Mouse (Mus musculus): ENCODE measurements around the gene Ppt2. TPM values are rescaled to one million over a fixed set of nuclear protein-coding genes. Genes with fewer than 3 reads are reported as not detected.

The Ppt2 gene
- total RNA-seq, 1 experiment from 2014 or later, result 18.7 TPM

DNA sequence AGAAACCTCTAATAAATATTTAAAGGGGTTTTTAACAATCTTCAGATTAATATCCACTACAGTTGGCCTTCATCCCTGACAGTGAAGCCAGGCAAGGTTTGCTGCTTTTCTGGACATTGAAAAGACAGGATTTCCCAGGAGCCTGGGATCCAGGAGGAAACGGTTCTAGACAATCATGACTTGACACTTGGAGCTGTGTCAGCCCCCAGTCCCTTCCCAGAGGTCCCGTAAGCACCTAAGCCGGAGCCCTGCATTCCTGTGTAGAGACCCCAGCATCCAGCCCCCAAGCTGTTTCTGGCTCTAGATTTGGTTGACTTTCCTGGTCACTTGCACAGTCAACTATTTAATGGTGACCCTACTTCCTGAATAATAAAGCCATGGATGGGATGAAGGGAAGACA, 30.3 kb upstream of the Ppt2 start:
- no peak for ATAC-seq (ENCODE audit: extremely low read depth, insufficient number of reproducible peaks, low FRiP score, poor library complexity, severe bottlenecking)

DNA sequence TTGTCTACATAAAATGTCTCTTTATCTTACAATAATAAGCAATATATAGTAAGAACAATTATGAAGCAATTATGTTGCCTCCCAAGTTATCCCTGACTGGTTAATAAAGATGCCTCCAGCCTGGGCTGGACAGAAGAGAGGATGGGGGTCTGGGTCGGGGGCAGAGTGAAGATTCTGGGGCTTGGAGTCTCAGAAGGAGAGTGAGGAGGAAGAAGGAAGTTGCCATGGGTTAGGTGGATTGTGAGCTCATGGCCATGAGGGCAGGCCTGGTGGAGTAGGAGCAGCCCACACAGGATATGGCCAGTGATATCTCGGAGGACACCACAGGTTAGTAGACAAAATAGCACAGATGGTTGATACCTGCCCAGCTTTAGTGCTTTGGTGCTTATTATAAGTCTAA, 29.8 kb upstream of the Ppt2 start:
- ATAC-seq (ENCODE audit: extremely low read depth, insufficient number of reproducible peaks, low FRiP score, poor library complexity, severe bottlenecking), result no peak

DNA sequence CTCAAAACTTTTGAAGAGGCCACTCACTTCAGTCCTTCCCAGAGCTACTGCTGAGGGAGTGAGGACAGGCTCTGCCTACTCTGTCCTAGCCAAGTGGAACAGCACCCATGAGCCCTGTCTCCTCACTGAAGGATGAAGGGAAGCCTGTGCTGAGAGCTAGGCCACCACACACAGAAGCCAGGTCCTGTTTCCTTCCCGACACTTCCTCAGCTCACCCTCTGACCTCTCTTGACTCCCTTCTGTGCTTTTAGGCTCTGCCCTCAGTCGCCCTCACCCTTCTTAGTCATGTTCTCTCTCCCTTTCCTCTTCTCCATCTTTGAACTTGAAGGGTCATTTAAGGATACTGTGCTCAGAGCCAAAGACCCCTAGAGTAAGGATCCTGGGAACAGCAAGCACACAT, 29.0 kb upstream of the Ppt2 start:
- ATAC-seq (ENCODE audit: extremely low read depth, insufficient number of reproducible peaks, low FRiP score, poor library complexity, severe bottlenecking), result no peak

DNA sequence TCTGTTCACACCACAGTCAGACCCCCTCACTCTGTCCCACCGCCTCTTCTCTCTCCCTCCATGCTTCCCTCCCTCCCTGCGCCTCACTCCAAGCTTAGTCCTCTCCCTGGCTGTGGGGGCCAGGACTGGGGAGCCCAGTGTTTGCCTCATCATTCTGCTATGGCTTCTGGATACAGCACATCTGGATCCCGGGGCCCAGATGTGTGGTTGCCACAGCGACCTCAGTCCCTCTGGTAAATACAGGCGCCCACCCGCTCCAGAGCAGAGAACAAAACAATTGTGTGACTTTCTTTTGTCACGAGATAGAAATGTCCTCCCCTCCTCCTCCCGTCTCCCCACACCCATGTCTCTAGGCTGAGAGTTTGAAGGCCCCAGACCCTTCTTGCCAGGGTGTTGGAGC, 28.4 kb upstream of the Ppt2 start:
- no peak for ATAC-seq (ENCODE audit: extremely low read depth, insufficient number of reproducible peaks, low FRiP score, poor library complexity, severe bottlenecking)

DNA sequence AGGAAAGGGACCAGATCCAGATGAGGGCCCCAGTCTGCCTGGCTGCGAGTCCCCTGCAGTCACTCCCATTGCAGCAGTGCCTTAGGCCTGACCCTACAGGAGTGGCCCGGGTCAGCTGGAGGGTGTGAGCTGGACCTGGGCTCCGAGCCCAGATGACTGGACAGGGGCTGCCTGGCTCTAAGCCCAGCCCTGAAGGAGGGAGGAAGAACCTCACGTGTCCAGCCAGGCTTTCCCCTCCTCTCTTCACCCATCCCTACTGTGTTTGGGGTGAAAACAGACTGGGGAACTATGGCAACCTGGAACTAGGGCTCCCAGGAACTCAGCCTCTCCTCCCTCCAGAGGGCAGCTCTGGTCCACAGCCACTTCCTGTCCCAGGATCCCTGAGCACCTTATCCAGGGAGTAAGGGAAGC, 27.3 kb upstream of the Ppt2 start:
- ATAC-seq (ENCODE audit: extremely low read depth, insufficient number of reproducible peaks, low FRiP score, poor library complexity, severe bottlenecking), result no peak

DNA sequence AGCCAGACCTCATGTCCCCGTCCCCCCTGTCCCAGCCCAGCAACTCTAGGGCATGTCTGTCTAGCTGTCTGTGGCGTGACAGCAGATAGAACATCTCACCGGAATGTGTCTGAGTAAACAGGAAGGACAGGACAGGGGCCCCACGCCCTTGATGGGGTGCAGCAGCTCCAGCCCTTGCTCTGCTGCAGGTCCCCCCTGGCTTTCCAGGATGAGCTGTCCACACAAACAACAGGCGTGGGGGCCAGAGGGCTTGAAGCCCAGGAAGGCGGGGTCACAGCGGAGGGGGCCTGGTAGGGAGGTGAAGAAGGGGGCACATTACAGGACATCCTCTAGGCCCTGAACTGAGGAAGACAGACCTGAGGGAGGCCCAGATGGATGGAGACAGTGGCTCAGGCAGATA, 26.9 kb upstream of the Ppt2 start:
- ATAC-seq (ENCODE audit: extremely low read depth, insufficient number of reproducible peaks, low FRiP score, poor library complexity, severe bottlenecking), result no peak

DNA sequence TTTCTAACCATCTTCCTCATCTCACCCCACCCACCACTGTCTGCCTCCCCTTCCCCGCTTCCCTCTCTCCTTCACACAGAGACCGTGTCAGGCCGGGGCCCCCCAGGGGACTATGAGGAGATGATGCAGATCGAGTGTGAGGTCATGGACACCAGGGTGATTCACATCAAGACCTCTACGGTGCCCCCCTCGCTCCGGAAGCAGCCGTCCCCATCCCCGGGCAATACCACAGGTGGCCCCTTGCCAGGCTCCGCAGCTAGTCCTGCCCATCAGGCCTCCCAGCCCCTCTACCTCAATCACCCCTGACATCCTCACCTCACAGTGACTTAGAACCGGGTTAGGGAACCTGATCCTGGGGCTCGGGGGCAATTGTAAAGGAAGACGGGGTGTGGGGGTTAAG, 26.1 kb upstream of the Ppt2 start:
- no peak for ATAC-seq (ENCODE audit: extremely low read depth, insufficient number of reproducible peaks, low FRiP score, poor library complexity, severe bottlenecking)

DNA sequence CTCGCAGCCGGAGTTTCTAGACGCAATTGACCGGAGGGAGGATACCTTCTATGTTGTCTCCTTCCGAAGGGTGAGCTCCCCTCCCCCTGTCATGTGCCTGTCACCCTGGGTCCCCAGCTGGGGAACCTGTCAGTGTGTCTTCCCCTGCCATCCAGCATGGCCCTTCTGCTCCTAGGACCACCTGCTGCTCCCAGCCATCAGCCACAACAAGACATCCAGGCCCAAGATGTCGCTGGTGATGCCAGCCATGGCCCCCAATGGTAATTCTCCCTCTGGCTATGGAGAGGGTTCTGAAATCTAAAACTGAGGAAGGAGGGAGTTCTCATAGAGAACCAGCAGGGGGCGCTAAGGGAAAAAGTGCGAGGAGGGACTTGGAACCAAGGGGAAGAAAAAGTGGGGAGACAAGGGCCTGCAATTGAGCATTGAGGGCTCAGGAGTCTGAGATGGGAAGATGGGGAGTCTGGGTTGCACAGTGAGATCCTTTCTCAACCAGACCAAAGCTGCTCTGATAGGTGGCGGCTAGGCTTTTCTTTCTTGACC, 25.5 kb upstream of the Ppt2 start:
- ATAC-seq (ENCODE audit: extremely low read depth, insufficient number of reproducible peaks, low FRiP score, poor library complexity, severe bottlenecking), result no peak

DNA sequence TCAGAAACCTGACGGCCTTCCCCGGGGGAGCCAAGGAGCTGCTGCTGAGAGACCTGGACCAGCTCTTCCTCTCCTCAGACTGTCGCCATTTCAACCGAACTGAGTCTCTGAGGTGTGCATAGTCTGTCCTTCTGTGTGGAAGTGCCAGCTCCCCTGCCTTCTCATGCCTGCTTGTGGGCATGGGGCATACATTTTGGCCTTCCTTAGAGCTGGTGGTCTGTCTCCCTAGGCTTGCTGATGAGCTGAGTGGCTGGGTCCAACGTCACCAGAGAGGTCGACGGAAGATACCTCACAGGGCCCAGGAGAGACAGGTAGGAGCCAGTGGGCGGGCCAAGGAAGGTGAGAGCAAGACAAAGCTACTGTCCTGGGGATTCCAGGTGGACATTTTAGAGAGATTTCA, 24.7 kb upstream of the Ppt2 start:
- no peak for ATAC-seq (ENCODE audit: extremely low read depth, insufficient number of reproducible peaks, low FRiP score, poor library complexity, severe bottlenecking)

DNA sequence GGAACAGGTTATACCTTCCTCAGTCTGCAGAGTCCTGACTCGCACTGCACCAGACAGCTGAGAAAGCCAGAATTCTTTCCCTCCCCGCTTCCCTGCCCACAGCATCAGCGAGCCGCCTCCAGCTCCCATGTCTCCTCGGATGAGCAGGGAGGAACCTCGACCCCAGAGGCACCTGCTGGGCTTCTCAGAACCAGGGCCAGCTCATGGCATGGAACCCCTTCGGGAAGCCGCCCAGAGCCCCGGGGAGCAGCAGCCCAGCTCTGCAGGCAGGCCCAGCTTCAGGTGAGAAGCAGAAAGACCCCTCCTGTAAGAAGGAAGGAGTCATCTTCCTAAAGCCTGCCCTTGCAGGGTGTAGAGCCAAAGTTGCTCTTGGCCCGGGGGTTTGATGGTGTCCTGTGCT, 24.2 kb upstream of the Ppt2 start:
- no peak for ATAC-seq (ENCODE audit: extremely low read depth, insufficient number of reproducible peaks, low FRiP score, poor library complexity, severe bottlenecking)

DNA sequence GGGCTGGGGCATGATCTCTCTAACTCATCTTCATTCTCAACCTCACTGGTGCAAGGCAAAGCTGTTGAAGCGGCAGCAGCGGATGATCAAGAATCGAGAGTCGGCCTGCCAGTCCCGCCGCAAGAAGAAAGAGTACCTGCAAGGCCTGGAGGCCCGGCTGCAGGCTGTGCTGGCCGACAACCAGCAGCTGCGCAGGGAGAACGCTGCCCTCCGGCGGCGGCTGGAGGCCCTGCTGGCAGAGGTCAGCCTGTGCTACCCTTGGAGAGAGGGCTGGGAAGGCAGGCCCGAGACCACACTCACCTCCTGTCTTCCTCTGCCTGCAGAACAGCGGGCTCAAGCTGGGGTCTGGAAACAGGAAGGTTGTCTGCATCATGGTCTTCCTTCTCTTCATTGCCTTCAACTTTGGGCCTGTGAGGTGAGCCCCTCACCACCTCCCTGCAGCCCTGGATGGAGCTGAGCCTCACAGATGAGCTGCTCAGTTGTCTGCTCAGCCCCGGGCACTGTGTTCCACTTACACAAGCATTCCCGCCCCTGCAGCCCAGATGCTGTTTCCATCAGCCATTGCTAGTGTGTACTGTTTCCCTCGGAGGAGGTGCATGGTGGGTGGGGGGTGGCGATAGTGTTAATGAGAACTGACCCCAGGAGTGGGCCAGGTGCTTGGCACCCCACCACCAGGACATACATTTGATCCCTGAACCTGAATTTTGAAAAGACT, 23.4 kb upstream of the Ppt2 start:
- no peak for ATAC-seq (ENCODE audit: extremely low read depth, insufficient number of reproducible peaks, low FRiP score, poor library complexity, severe bottlenecking)

DNA sequence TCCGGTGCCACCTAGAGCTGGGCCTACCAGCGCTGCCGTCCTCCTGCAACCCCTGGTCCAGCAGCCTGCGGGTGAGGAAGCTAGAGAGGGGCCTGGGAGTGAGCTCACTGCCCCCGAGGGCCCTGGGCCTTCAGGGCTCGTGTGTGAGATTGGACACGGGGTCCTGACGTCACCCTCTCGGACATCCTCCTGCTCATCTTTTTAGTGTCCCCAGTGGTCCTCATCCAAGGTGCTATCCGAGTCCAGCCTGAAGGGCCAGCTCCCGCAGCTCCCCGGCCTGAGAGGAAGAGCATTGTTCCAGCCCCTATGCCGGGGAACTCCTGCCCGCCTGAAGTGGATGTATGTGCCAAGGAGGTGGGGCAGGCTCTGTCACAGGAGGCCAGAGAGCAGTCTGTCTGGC, 22.5 kb upstream of the Ppt2 start:
- no peak for ATAC-seq (ENCODE audit: extremely low read depth, insufficient number of reproducible peaks, low FRiP score, poor library complexity, severe bottlenecking)

DNA sequence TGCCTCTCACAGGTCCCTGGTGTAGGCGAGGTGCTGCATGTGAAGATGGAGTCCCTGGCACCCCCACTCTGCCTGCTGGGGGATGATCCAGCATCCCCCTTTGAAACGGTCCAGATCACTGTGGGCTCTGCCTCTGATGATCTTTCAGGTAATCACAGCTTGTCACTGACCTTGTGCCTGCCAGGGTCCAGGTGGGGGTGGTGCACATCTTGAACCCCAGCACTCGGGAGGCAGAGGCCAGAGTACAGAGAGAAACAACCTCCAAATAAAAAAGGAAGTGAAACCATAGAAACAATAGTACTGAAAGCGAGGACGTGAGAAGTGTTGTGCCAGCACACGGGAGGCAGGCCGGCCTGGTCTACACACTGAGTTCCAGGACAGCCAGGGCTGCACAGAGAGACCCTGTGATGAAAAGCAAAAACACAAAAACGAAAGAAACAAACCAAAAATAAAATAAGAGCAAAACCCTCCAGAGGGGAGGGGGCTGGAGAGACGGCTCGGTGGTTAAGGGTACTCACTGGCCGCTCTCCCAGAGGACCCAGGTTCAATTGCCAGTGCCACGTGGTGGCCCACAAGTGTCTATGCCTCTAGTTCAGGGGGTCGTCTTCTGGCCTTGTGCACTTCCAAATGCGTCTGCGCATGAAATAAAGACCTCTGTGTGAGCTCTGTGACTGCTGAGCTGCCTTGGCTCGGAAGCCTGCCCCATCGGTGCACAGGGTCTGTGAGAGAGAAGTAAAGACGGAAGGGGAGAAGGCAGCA, 21.0 kb upstream of the Ppt2 start:
- no peak for ATAC-seq (ENCODE audit: extremely low read depth, insufficient number of reproducible peaks, low FRiP score, poor library complexity, severe bottlenecking)

DNA sequence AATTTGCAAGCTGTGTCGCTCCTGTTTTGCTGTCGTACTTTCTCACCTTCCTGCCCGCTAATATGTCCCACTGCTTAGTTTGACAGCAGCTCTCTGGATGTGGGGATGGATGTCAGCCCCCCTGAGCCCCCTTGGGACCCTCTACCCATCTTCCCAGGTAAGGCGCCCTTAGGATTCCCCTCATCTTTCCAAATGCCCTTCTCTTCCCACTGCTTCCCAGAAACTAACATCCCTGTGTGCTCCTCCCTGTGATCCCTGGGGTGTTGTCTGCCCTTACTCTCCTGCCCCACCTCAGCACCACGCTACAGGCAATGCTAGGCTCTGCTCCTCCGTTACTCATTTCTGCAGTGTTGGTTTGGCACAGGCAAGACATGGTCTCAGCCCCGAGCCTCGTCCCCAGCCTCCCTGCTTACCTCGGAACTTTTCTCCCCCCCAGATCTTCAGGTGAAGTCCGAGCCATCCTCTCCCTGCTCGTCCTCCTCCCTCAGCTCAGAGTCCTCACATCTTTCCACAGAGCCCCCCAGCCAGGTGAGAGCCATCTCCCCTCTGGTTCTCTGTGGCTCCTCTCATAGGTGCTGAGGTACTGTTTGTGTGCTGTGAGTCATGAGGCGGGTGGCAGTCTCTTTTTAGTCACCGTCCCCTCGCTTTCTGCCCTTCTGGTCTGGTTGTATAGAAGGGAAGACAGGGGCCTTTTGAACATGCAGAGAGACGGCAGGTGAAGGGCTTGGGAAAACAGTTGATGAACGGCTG, 20.0 kb upstream of the Ppt2 start:
- ATAC-seq (ENCODE audit: extremely low read depth, insufficient number of reproducible peaks, low FRiP score, poor library complexity, severe bottlenecking), result no peak

DNA sequence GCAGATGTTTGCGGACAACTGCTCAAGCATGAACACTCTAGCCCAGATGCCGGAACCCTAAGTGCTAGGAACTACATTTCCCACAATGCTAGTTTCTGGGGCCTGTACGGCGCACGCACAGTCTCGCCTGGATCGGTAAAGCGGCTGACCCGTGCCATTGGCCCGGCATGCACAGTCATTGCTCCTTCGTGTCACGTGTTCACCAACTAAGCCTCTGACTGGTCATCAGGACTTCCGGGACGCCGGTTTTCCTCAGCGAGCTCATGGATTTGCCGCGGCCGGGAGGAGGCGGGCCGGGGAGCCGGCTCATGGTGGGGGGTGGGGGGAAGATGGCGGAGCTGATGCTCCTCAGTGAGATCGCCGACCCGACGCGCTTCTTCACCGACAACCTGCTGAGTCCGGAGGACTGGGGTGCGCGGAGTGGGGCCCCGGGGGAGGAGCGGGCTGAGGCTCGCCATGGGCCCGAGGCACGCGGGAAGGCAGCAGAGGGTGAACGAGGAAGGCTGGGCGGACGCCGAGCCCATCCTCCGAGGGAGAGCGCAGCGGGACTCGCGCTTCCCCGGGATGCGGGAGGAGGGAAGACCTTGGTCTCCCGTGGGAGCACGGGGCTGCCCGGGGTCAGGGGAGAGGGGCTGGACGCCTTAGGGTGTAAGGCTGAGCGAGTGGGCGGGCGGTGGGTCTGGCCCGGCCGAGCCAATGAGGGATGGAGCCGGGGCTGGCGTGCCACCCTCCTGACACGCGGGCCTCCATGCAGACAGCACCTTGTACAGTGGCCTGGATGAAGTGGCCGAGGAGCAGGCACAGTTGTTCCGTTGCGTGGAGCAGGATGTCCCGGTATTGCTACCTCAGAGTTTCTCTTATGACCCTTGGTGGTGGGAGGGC, 18.8 kb upstream of the Ppt2 start, which contains the start of gene Atf6b:
Atf6b (plus strand) TSS at position 241 of the 882 bp plus-strand sequence.
- ATAC-seq (ENCODE audit: extremely low read depth, insufficient number of reproducible peaks, low FRiP score, poor library complexity, severe bottlenecking), result peak; percentile 85

DNA sequence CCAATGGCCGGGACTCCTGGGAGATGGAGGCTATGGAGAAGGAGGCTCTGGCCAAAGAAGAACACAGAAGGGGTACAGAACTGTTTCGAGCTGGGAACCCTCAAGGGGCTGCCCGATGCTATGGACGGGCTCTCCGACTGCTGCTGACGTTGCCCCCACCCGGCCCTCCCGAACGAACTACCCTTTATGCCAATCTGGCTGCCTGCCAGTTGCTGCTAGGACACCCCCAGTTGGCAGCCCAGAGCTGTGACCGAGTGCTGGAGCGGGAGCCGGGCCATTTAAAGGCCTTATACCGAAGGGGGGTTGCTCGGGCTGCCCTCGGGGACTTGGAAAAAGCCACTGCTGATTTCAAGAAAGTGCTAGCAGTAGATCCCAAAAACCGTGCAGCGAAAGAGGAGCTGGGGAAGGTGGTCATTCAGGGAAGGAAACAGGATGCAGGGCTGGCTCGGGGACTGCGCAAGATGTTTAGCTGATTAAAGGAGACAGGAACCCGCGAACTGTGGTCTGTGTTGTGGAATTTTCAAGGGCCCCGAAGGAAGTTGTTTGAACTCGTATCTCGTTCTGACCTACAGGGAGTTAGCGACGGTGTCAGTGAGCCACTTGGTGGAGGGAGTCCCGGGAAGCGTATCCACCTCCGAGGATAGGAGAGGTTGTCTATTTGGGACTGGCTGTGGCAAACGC, 17.7 kb upstream of the Ppt2 start:
- no peak for ATAC-seq (ENCODE audit: extremely low read depth, insufficient number of reproducible peaks, low FRiP score, poor library complexity, severe bottlenecking)

DNA sequence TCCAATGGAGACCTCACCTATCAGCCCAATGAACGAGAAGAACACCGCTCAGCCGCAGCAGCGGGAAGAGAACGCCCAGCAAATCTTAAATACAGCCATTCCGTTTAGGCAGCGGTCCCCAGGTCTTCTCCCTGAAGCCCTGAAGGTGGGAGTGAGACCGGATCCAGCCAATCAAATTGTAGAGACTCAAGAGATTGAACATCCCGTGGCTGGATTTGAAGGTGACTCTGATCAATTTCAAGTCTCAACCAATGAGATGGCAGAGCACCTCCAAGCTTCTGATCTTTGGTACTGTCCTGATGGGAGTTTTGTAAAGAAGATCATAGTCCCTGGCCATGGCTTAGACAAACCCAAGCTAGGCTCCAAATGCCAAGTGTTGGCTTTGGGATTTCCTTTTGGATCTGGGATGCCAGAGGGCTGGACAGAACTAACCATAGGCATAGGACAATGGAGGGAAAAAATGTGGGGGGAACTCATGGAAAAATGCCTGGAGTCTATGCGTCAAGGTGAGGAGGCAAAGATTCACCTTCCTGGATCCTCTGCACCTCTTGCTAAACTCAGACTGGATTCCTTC, 17.0 kb upstream of the Ppt2 start:
- ATAC-seq (ENCODE audit: extremely low read depth, insufficient number of reproducible peaks, low FRiP score, poor library complexity, severe bottlenecking), result no peak

DNA sequence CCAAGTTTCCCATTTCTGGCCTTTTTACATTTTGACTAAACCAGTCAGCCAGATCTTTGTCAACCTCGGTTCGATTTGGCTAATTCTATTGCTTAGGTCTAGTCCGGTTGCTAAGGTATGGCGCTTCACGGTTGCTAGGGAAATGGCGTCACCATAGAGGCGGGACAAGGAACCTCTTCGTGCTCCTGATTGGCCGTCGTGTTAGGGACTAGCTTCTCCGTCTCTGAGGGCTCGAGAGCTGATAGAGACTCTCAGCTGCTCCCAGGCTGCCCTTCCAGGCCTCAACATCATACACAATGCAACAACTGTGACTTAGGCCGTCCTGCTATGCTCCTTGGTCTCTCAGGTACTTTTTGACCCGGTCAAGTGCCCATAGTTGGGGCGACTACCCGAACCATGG, 16.3 kb upstream of the Ppt2 start, which contains the start of gene Fkbpl:
Fkbpl (plus strand) TSS at position 157 of the 400 bp plus-strand sequence.
- peak; percentile 84 for ATAC-seq (ENCODE audit: extremely low read depth, insufficient number of reproducible peaks, low FRiP score, poor library complexity, severe bottlenecking)

All from neutrophil, adult 5-6 weeks (primary cell).